Mouse (Mus musculus) common myeloid progenitor, adult 5-6 weeks (primary cell): ENCODE measurements around the gene Pgam2. TPM values are rescaled to one million over a fixed set of nuclear protein-coding genes. Genes with fewer than 3 reads are reported as not detected.

Experiments used
- ATAC-seq: replicated peaks from 2 replicates; pipeline ENCODE4 v1.8.0; 2016; ENCODE audit warnings: low read depth, mild to moderate bottlenecking, moderate TSS enrichment, inconsistent platforms; ENCODE audit not compliant: poor library complexity, severe bottlenecking
- total RNA-seq: library from RNA; stranded (forward); fragments of 200-1000, 187-1606 nt; gene quantifications from 2 replicates; pipeline ENCODE4 v1.2.3, GENCODE M21; 2017

Gene Pgam2
- not detected in 2 replicates for total RNA-seq

DNA sequence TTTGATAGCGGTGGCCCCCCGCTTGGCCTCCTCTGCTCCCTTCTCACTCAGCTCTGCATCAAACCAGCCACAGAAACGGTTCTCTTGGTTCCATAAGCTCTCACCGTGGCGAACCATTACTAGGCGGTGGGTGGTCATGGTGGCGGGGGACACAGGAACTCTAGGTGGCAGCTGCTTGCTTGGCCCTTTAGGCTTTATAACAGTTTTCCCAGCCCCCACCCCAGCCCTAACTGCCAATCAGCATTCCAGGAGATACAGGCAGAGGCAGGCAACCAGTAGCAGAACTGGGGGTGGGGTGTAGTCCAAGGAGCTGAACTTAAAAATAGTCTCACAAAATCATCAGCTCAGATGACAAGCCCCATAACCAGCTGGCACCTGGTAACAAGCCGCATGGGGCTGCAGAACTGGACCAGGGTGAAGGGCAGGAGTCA, at the start of gene Pgam2:
Gene Pgam2, minus strand, starts transcription at position 183 of the 431 bp plus-strand sequence.
- no peak for ATAC-seq

DNA sequence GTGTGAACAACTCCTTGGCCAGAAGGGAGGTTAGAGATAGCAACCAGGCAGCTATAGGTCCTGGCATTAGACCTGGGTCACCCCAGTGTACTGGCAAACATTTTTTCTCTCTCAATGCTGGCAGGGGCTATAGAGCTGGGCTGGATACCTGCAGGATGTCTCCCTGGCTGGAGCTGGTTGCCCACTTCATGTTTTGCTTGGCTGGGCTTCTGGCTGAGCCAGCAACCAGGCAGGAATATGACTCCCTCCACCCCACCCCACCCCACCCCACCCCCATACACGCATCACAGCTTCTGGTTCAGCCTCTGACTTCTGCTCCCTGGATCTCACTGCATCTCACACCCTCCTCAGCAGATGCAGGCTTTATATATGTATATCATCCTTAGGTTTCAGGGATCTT, 48.8 kb upstream of the Pgam2 start:
- ATAC-seq, result no peak

DNA sequence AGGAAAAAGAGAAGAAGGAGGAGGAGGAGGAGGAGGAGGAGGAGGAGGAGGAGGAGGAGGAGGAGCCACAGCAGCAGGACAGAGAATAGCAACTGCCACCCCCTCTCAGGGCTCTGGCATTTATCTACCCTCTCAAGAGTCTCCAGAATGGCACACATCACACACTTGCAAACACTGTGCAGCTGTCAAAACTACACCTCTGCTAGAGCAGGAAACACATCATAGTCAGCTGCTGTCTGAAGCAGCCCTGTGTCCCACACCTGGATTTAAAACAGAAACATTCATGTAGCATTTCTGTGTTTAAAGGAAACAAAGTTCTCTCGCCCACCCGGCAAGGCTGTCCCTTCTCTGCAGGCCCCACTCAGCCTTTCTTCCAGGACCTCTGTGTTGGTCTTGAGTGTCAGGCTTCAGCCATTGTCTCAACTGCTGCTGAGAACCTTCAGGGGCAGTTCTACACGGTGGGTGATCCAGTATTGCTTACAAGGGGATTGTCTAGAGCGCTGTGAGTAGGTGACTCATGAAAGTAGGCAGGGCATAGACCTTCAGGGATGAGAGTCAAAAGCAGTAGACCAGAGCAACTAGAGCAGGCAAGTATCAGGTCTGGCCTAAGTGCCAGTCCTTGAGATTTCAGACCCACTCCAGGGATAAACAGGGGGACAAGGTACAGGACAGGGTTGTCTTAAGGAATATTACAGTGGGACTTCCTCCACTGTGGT, 47.6 kb upstream of the Pgam2 start:
- no peak for ATAC-seq

DNA sequence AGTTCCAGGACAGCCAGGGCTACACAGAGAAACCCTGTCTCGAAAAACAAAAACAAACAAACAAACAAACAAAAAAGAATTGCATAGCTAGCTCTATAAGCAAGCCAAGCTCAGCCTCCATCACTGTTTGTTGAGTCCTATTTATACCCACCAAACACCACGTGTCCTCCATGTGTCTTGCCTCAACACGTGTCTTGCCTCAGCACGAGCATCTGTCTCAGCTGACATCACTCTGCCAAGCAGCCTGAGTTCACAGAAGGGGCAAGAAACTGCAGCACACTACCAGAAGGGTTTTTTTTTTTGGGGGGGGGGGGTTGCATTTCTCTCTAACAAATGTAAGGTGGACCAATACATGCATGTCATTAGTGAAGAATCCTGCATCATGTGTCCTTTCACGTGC, 46.9 kb upstream of the Pgam2 start:
- no peak for ATAC-seq

DNA sequence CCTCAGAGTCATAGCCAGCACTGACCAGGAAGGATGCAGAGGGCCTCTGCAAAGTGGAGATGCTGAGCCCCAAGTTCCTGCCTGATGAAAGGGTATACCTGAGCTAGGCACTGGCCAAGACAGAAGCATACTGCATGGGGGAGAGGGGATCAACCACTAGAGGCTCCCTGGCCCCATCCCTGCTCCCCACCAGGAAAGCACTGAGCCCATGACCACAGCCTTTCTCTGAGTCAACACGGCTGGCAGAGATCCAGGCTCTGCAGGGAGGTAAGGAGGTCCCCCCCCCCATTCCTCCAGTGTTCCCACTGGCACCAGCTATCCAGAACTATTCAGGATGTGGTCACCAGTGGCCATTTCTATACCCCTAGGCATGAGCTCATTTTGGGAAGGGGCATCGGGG, 45.8 kb upstream of the Pgam2 start:
- ATAC-seq, result no peak

DNA sequence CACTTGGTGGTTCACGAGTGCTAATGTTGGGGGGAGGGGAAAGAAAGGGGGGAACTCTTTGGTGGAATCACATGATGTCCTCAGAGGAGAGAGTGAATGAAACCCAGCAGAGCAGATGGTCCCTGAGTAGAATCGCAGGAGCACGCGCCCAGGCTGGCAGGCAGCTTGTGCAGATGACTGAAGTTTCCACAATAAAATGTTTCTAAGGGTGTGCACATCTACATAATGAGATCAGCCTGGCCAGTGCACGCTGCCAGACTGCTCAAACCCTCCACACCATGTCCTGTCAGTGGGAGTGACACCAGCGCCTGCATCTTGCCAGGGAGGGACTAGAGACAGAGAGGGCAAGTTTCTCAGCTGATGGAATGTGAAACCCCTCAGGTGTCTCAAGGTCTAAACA, 45.2 kb upstream of the Pgam2 start:
- no peak for ATAC-seq

DNA sequence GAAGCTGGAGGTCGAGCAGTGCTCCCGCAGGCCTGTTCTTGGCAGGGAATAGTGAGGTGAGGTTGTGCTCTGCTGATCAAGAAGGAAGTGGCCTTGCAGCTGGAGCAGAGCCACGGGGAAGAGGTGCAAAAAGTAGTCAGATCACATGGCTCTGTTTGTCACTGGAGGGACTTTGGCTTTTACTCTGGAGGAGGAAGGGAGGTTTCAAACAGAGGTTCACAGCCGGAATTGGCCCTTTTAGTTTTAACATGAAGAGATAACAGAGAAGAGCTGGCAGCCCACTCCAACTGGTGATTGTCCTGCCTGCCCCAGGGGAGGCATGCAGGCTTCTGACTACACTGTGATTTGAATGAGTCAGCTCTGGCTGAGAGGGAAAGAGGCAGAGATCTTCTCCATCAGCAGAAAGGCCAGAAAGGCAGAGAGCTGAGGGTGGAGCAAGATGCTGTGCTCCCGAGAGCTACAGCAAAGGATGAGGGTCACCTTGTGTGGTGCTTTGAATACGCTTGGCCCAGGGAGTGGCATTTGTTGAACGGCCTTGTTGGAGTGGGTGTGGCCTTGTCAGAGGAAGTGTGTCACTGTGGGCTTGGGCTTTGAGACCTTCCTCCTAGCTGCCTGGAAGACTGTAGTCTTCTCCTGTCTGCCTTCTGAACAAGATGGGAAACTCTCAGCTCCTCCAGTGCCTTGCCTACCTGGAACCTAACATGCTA, 43.3 kb upstream of the Pgam2 start:
- no peak for ATAC-seq

DNA sequence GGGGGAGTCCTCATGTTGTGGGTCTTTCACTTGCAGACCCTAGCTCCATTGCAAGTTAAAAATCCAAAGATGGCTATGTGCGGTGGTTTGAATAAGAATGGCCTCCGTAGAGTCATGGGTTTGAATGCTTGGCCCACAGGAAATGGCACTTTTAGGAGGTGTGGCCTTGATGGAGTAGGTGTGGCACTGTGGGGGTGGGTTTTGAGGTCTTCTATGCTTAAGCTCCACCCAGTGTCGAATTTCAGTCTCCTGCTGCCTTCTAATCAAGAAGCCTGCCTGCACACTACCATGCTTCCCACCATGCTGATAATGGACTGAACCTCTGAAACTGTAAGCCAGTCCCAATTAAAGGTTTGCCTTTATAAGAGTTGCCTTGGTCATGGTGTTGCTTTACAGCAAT, 39.6 kb upstream of the Pgam2 start:
- no peak for ATAC-seq

DNA sequence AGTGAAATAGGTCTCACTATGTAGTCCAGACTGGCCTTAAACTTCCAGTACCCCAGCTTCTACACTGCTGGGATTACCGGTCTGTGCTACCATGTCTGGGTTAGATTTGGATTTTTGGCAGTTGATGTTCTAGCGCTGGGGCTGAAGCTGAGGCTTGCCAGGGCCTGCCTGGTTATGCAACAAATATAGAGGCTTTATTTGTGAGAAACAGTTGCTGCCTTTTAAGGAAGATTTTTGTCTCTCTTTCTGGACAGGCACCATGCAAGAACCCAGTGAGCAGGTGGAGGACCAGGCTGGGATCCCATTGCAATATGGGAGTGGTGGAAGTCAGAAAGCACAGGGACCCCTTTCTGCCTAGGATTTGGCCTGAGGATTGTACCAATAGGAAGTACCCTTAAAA, 38.2 kb upstream of the Pgam2 start:
- ATAC-seq, result no peak

DNA sequence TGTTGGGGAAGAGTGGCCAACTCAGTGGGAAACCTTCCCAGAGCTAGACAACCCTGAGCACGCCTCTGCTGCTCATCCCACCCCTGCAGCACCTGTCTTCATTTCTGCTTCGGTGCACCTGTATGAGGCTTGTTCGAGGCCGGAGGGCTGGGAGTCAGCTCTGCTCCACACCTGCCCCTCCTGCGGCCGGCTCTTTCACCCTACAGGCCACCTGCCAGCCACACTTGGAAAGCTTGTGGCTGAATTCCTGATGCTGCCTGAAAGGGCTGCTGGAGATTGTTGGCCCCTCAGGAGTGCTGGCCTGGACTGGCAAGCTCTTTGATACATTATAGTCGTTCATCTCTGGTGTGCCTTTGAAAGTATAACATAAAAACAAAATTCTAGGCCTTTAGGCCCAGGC, 36.8 kb upstream of the Pgam2 start:
- ATAC-seq, result no peak

DNA sequence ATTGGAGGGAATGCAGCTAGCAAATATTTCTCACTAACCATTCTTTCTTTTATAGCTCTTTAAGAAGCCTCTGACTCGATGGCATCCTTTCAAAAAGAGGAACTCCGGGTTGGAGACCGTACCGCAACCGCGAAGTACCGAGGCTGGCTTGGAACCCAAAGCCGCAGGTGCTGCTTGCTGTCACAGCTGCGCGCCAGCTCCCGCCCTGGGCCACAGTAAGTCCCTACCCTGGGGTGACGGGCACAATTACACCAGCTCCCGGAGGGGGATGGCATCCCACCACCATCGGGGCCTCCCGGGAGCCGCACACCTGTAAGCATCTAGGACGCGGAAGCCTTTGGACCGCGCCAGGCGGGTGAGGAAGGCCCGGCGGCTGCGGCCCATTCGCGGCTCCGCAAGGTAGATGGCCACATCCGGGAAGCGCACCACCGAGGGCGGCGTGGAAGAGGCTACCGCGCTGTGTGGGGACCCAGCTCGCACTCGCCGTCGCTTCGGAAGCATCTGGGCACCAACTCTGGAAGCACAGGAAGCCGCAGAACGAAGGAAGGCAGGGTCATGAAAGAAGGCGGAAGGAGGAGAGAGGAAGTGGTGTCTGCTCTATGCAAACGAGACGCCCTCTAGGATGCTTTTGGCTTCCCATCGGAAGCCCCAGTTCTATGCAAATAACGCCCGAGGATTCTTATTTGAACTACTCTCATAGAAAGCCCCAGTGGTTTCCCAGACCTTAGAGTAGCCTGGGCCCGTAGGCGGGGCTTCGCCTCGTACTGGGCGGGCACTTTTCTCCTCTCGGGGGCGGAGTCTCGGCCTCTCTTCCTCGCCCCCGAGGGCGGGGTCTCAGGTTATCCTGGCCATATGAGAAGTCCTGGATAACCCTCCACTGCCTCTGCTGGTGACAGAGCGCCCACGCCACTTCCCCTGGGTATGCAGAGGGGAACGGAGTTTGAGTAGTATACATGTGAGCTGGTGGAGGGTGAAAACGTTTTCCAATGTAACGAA, 34.0 kb upstream of the Pgam2 start, which contains the start of gene Polm:
Gene Polm, minus strand, starts transcription at position 766 of the 996 bp plus-strand sequence.
- ATAC-seq, result peak; percentile 87

DNA sequence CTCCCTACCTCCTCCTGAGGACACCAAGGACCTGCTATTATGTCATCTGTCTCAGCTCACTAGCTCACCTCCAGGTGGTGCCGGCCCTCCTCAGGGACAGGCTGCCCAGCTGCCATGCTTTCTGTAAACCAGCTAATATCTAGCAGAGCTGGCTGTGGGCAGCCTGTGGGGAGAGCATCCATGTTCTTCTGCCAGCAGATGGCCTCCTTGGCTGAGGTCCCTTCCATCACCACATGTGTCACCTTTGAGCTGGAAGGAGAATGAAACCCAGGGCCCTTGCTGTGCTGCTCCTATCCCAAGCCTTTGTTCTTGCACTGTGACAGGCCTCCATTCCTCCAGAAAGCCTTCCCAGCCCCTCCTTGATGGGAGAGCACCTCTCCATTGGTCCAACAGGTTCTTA, 32.6 kb upstream of the Pgam2 start:
- no peak for ATAC-seq

DNA sequence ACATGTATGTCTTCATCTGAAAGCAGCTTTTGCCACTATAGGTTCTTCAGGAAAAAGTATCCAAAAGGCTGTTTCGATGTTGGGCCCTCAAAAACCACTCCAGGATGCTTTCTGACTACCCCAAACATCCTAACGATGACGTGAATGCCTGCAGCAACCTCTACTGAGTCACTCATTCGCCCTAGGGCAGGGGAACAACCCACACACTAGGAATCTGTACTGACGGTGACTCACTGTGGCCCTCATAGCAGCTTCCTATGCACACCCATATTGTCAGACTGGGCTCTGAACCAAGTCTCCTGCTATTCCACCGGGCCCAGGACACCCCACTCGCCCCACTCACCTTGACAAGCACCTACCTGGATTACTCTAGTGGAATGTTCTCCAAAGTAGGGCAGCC, 31.5 kb upstream of the Pgam2 start:
- ATAC-seq, result no peak

DNA sequence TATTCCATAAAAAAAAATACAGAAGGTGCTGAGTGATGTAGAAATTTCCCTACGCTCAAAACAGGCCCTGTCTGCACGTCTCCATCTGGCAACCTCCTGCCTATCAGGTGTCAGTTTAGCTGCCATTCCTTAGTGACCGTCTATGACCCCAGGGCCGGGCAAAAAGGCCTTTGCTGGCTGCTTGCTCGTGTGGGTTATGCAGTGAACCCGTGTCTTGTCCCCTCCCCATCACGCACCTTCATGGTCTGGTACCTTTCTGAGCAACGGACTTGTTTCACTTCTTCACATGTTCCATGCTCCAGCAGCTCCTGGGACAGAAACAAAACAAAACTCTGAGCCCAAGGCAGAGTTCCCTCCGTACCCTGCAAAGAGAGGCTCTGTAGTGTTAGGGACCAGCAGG, 31.0 kb upstream of the Pgam2 start:
- no peak for ATAC-seq

DNA sequence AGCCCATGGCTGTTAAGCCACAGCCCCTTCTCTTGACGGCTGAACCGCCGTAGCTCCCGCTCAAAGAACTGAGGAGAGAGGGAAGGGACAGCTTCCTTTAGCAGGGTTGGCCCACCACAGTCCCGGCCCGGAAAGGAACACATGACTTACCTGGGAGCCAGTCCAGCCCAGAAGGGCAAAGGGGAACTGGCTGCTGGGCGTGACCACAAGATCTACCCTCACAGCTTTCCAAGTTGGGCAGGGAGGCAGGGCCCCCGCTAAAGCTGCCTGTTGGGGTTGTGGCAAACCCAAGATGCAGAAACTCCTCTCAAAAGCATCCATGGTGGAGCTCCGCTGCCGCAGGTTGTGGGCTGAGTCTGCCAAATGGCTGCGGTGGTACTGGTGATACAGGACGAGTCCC, 25.8 kb upstream of the Pgam2 start:
- peak; percentile 71 for ATAC-seq

DNA sequence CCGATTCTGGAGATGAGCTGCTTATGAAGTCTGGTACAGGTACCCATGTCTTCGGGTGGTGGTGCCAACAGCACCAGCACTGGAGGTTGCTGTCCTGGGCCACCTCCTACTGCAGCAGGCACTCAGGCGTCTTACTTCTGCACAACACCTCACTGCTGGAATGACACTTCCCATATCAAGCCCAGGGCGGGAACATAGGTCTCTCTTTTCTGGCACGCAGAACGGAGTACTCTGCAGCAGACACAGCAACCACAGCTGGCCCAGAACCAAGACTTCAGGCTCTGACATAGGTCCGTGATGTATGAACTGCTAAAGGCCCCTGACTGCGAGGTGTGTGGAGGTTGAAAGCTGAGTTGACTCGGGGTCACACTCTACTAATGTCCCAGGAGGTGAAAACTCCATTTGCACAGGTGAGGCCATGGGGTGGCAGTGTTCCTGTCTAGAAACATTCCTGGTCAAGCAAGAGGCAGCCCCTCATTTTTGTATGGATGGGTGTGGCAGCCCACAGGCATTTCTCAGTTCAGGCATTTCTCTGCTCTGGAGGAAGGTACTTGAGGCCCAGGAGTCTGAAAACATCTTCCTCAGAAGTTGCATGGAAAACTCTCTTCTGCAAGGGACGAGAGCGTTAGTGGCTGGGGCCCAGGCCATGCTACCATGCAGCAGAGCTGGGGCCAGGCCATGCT, 25.1 kb upstream of the Pgam2 start:
- 0 out of 2 replicates have a peak, but pooled peaks have one; percentile 35 for ATAC-seq

DNA sequence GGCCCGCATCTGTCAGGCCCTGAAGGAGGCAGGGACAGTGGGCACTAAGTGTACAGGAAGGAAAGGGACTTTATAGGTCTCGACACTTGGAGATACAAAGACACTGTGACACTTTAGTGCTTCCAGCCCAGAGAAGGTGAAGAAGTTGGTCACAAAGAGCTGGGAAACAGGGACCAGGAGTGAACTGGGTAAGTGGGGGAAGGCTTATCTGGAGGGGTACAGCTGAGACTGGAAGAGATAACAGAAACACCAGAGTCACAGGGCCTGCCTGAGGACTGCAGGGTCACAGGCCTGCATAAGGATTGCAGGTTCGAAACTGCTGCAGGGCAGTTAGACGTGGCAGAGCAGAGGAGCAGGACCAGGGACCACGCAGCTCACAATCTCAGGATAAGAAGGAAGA, 24.4 kb upstream of the Pgam2 start:
- ATAC-seq, result no peak

DNA sequence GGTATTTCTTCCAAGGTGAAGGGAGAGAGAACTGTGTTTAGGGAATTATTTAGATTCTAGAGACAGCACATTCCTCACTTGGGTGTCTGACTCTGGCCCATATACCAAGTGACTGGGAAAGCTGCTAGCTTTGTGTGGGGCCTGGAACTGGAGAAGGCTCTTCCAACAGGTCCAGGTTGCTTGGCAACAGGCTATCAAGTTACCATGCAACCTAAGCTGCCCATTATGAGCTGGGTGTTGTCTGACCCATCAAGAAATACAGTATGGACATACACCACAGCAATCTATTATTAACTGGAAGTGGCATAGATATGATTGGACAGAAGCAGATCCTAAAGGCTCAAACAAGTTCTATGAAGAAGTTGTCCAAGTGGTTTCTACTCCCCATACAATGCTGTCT, 21.9 kb upstream of the Pgam2 start:
- ATAC-seq, result no peak

DNA sequence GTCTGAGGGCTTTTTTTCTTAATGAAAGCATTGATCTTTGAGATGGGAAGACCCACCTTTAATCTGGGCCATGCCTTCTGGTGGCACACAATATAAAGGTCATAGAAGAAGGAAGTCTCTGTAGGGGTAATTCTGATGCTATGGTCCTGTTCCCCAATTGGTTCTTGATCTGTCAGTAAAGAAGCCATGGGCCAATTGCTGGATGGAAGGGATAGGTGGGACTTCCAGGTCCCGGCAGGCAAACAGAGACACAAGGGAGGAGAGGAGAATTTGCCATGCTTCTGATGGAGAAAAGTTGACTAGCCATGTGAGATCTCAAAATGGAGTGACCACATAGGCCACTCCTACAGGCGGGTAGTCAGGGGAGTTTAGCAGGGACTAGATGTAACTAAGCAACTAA, 15.7 kb upstream of the Pgam2 start:
- ATAC-seq, result no peak

DNA sequence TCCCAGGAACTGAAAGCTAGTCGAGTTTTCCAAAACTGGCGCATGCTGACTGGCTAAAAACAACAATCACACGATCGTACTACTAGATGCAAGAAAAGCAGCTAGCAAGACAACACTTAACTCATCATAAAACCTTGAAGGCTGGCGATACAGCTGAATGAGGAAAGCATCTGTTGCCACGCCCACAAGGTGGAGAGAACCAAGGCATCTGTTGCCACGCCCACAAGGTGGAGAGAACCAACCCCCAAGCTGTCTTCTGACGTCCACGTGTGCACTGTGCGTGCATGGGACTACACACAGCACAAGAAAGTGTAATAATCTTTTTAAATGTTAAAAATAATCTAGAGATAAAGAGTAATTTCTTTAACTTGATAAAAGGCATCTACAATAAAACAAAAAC, 9.8 kb upstream of the Pgam2 start:
- ATAC-seq, result no peak
